Mouse (Mus musculus) stomach, postnatal 0 days (tissue): ENCODE measurements around the gene Tmco1.

Experiments
- CTCF ChIP-seq: IDR thresholded peaks from 2 replicates; pipeline ENCODE4 v1.5.1; 2016; ENCODE audit warnings: antibody characterized with exemption, low read depth, mild to moderate bottlenecking, moderate library complexity
- EP300 ChIP-seq: optimal IDR thresholded peaks from 2 replicates; pipeline ENCODE3; 2016; ENCODE audit warnings: antibody characterized with exemption

GRCm38 (mm10) chr1:167340910-167341528 lies 32.8 kb downstream of the Tmco1 start:
- TF ChIP-seq CTCF: no peak
- no peak for TF ChIP-seq EP300
